Mouse (Mus musculus) left cerebral cortex, adult 9 months (tissue): Measurements from ENCODE around the gene Rnd2.
"Not testable (repeated sequence)": the region's sequence is repeated elsewhere in the genome, so short reads cannot be mapped to it uniquely, and the experiment has no call there.

Experiments
- DNase-seq, 2 experiments: peaks; one replicate each; pipeline ENCODE4 v3.0.0; 2022; ENCODE audit warnings: low spot score in 2 of 2

Rnd2 gene

DNA sequence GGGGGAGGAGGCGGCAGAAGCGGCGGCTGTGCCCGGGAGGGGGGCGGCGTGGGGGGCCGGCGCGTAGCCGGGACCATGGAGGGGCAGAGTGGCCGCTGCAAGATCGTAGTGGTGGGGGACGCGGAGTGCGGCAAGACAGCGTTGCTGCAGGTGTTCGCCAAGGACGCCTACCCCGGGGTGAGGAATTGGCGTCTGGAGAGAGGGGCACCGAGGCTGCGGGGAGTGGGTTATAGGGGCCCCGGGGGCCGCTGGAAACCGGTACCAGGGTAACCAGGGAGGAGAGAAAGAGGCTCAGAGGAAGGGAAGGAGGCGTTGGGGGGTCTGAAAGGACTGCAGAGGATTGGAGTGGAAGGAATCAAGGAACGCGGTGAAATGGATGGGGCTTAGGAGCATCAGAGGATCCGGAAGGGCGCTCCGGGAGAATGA is 3.5 kb downstream of the Rnd2 start:
- no peak for DNase-seq

DNA sequence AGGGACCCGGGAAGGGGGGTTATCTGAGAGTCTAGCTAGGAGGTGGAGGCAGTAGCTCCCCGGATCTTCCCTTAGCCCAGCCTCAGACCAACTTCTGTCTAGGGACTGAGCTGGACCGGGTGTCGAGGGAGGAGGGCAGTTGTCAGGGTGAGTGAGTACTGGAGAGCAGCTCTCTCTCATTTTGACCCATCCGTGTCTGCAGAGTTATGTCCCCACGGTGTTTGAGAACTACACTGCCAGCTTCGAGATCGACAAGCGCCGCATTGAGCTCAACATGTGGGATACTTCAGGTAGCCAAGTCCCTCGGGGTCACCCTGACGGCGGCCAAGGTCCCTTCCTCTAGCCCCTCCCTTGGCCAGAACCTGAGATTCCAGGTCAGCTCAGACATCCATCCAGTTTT is 3.9 kb downstream of the Rnd2 start:
- DNase-seq = no peak

DNA sequence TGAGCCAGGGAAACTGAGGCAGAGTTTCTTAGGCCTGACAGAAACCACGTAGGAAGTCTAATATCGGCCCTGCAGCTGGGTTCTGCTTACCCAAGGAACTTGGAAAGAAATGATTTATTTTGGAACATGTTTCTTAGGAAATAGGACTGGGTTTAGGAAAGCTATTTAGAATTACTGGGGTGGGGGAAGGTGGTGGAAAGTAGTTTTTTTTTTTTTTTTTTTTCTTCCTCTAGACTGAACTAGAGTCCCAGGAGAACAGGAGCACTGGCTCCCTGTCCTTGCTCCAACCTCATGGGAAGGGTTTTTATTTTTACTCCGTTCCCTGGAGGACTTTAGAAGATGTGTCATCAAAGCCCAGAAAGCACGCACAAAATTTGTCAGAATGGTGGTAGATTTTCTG is 4.4 kb downstream of the Rnd2 start:
- no peak for DNase-seq

DNA sequence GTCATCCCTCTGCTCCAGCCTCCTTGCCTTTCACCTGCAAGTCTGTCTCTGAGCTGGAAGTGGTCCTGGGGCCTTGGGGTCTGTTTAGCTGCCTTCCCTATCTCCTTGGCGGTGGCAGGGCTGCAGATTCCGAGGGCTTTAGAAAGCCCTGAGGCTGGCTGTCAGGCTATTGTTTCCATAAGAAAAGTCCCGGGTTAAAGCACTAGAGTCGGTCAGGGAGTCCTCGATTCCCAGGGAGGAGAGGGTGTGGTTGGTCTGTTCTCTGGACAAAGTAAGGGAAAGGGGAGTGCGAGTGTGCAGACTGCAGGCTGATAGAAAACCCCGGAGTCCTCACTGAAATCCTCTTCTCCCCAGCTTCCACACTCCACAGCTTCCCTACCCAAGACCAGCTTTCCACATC is 5.4 kb downstream of the Rnd2 start:
- no peak for DNase-seq

DNA sequence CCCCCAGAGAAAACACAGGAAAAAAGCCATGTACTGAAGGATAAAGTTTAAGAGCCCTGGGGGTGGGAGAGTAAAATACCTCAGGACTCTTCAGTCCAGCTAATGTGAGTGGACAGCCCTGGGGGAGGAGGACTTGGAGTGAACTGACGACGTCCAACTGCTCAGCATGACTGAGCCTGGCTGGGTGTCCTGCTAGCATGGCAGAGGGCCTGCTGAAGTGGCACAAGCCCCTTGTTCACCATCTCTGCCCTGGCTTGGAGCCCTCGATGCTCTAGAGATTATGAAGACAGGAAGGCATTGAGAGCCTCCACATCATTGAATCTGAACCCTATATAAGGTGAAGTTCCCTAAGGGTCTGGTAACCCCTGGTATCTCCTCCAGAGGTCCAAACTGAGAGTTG is 7.1 kb downstream of the Rnd2 start:
- no peak for DNase-seq

DNA sequence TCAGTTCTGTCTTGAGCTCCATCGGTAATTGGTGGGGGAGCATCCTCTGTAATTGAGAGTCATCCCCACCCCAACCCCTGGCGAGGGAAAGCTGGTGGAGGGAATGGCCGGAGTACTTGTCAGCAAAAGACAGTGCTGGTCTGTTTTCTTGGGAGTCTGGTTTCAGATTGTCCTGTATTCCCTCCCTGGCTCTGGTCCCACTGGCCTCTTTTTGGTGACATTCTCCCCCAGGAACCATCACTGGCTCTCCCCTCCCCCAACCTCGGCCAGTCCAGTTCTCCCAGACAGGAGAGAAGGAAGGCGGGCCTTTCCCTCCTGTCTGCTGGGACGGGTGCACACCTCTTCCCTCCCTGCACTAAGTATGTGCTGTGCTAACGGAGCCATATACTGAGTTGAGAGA is 7.5 kb downstream of the Rnd2 start:
- DNase-seq = no peak

DNA sequence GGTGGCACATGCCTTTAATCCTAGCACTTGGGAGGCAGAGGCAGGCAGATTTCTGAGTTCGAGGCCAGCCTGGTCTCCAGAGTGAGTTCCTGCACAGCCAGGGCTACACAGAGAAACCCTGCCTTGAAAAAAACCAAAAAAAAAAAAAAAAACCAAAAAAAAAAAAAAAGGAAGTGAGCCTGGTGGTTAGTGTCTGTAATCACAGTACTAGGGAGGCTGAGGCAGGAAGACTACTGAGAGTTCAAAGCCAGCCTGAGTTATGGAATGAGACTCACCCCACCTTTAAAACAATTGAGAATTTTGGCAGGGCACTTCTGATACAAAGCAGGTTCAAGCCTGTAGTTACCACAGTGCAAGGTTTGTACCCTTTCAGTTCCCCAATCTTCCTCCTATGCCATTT is 8.9 kb downstream of the Rnd2 start:
- not testable (repeated sequence) for DNase-seq

DNA sequence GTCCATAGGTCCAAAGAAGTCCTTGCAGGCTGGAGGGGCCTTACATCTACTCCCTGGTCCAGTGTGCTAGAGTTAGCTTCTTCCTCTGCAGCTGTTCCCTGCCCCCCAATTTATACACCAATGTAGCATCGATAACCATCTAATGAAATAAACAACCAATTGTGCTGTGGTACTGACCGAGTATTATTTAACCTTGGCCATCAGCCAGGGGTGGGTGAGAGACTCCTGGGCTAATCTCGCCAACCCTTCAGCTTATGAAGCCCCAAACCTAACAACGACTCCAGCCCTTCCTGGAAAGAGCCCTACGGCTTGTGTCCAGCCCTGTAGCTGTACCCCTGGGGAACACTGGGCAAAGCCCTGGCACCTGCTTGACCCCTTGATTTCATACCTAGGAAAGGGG is 9.5 kb downstream of the Rnd2 start:
- no peak for DNase-seq

DNA sequence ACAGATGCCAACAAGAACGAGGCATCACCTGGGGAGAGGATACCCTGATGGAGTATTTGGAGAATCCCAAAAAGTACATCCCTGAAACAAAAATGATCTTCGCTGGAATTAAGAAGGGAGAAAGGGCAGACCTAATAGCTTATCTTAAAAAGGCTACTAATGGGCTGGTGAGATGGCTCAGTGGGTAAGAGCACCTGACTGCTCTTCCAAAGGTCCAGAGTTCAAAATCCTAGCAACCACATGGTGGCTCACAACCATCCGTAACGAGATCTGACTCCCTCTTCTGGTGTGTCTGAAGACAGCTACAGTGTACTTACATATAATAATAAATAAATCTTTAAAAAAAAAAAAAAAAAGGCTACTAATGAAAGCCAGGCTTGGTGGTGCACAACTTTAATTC is 11.6 kb downstream of the Rnd2 start:
- DNase-seq = not testable (repeated sequence)

DNA sequence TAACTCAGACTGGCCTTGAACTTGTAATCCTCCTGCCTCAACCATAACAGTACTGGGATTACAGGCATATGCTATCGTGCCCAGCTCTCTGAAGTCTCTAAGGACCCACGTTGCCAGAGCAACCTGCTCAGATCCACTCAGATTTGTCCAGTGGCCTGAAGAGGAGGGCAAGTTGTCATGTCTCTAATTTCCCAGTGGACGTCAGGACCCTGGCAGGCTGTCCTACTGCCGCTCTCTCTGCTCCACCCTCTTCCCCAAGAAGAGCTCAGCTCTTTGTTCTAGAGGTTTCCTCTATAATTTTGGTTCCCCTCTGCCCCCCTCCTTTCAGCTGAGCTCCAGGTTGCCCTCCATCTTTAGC is 12.4 kb downstream of the Rnd2 start:
- no peak for DNase-seq

DNA sequence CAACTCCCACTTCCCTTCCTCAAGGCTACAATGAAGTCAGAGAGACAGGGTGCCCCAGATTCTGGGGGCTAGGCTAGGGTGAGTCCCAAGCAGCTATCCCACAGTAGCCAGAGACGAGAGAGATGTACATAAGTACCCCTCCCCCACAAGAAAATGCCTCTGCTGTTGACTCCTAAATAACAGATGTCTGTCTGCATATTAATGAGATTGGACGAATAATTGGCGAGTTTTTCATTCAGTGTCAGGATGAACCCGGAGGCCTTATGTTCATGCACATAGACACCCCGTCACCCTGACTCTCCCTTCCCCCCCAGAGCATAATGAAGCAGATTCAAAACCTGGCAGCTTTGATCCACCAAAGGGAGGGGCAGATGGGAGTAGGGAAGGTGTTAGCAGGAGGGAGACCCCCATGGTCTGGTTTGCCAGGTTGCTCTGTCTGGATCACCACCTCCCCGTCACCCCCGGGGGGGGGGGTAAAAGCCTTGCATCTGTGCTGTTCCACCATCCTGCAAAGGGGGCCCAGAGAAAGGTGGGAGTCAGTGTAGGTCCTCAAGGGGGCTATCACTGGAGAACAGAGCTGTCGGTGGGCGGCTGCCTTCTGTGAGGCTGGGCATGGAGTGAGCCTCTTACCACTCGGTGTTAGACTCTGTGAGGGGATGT is 12.9 kb downstream of the Rnd2 start:
- no peak for DNase-seq

DNA sequence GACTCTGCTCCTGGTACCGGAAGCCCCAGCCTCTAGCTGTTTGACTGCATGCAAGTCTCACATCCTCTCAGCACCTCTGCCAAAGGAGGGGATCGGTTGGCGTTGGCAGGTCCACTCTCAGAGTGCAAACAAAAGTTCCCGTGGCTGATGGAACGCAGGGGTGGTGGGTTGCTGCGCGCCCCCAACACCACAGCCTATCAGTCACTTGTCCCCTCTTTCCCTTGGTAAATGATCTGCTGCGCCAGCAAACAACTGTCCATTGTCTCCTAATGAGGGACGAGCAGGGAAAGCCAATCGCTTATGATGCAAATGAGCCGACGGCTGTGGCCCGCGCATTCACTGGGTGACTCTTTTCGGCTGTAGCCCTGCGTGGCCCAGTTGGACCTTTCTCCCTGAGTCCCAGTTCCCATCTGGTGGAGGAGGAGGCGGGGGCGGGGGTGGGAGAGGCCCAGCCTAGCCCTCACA is 14.4 kb downstream of the Rnd2 start:
- DNase-seq = peak in 1 of 2 experiments; percentile 24

DNA sequence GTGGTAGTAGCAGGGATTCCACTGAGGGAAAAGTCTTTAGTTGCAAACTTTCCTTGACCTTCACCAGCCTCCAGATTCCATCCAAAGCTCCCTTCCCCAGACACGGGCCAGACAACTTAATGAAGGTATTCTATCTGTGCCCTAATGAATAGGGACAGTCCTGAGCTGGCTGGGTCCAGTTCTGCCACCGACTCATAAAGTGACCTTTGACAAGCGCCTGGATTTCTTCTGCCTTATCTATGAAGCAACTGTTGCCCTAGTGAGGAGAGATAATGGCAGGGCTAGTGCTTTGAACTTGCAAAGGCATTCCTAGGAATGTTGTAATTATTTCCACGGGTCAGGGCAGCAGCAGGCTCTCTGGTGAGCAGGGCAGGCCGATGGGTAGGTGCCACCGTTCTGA is 16.1 kb downstream of the Rnd2 start:
- no peak for DNase-seq

DNA sequence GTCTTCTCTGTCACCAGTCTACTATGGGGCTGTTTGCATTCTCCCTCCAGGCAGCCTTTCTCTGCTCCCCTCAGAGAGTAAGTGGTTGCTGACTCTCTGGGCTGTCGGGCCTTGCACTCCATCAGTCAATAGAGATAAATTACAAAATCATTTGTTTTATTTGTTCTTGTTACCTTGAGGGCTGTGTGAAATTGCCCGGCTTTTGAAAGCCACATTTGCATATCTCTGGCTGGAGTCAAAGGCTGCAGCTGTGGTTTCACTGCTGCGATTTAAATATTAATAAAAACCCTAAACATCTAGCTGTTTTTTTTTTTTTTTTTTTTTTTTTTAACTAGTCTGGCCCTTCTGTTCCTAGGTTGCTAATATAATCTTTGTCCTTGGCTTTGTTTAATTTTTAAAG is 19.0 kb downstream of the Rnd2 start:
- no peak for DNase-seq

DNA sequence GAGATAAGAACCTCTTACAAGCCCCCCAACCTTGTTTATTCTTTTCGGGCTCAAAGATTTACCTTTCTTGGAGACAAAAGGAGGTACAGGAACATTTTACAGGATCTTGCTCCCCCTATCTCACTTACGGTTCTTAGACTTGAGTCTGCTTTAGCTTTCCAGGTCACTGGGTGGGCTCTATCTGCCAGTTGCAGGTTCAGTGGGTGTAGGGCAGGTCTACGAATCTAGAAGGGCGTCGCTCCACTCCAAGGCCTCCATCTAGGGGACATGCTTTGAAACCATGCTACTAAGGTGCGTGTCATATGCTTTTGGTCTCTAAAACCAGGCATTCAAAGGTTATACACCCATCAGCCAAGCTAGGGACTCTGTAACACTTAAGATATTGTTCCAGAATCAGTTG is 19.4 kb downstream of the Rnd2 start:
- DNase-seq = no peak

DNA sequence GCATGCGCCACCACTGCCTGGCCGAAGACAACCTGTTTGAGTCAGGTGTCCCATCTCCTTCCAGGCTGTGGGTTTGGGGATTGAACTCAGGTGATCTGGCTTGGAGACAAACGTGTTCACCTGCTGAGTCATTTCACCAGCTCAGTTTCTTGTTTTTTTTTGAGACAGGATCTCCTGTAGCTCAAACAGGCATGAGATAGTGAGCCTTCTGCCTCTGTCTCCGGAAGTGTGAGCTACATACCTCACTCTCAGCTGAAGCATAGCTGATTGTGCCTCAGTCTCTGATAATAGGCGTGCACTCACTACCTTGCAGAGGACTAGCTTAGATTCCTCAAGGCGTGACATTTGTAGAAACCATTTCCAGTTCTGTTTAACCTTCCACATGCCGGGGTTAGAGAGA is 20.0 kb downstream of the Rnd2 start:
- no peak for DNase-seq

DNA sequence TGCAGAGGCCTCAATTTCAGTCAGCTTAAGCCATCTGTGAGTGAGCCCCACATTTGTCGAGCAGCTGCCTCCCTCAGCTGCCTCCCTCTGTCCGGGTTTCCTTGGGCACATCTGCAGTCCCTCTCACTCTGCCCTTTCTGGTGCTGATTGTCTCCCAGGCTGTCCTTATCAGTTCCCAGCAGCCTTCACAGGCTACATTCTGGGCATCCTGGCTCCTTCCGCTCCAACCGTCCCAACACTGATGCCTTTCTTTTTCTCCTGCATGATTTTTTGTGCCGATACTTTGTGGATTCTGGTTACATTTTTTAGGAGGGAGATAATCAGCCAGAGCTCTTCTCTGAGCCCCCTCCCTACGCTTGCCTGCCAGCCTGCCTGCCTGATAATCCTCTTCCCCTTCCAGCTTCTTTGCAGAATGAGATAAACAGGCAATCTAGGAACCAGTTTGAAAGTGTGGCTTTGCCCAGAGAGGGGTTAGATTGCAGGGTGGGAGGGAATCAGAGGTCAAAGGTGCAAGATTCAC is 20.8 kb downstream of the Rnd2 start:
- no peak for DNase-seq

DNA sequence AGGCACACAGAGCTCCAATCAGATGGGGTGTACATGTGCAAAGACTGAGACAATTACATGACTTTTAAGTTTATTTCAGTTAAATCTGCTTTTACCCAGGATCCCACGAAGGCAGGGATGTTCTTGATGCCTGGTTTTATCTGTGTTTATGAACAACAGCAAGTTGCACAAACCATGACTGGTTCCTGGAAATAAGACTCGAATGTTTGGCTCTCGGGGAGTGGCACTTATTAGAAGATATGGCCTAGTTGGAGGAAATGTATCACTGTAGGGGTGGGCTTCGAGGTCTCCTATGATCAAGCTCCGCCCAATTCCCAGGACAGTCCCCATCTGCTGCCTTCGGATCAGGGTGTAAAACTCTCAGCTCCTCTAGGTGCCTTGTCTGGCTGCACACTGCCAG is 21.3 kb downstream of the Rnd2 start:
- DNase-seq = no peak

DNA sequence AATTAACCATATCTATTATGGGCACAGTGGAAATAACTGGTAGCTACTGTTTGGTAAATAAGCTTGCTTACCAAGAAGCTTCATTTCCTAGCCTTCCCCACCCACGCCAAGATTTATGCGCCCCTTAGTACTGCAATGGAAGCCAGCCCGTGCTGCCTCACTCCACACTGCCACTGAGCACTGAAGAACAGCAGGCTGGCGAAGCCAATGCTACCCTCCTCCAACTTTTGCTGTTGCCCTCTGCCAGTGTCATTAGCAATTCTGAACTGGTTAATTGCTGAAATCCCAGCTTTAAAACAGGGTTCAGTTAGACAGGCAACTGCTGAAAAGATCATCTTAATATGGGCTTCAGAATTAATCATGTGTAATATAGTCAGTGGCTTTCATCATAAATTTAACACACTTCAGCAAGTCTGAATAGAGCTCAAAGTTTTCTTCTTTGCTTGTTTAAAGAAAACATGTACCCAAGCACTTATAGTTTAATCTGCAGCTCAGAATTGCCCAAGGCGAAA is 41.5 kb downstream of the Rnd2 start:
- DNase-seq = no peak

DNA sequence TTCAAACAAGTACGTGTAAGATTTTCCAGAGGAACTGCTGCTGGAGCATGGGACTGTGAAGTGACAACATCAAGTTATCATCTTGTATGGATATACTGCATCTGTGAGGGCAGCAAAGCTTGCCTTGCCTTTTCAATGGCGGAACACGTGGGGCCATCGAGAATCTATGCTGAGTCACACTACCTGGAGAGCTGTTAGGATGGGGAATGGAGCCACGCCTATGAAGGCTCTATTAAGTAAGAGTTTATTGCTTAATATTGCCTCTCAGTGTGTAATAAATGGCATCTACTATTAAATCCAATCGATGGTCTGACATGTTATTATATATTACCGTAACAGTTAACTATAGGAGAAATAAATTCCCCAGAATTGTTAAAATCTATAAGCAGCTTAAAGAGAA is 42.3 kb downstream of the Rnd2 start:
- DNase-seq = no peak

DNA sequence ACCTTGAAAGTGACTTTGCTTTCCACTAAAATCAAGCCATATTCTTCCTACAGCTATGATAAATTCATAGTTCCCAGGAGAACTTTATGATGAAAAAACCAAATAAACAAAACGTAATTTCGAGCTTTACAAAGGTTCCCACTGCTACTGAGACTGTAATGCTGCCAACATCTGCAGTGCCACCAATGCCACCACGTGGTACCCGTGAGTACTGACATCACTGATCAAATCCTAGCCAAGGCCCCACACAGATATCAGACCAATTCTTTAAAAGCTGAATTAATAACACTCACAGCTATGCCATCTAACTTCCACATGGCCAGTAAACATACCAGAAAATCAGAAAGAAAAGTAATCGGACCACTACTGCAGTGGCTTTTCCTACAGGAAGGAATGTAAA is 54.1 kb downstream of the Rnd2 start:
- DNase-seq = peak in 1 of 2 experiments; percentile 17

DNA sequence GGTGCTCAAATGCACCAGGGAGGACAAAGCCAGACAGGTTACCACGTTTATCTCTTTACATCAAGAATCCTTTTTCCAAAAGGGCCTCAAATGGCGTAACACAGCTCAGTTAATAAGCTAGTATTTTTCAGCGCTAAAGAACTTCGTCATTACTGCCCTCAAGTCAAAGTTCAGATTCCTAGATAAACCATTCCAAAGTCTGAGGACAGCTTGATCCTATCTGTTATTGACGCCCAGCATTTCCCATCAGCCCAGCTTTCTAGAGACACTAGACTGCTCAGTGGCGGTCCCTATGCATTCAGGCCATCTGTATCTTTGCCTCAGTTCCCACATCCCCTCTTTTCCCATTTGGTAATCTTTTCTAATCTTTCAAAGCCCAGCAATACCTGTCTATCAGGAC is 54.6 kb downstream of the Rnd2 start:
- no peak for DNase-seq
